Mouse (Mus musculus): Measurements from ENCODE around the gene Zfp867. TPM values are rescaled to one million over a fixed set of nuclear protein-coding genes. Genes with fewer than 3 reads are reported as not detected.

The Zfp867 gene
- polyA plus RNA-seq (2012; fragmentation: generic; extraction: Trizol): 1.3 TPM

DNA sequence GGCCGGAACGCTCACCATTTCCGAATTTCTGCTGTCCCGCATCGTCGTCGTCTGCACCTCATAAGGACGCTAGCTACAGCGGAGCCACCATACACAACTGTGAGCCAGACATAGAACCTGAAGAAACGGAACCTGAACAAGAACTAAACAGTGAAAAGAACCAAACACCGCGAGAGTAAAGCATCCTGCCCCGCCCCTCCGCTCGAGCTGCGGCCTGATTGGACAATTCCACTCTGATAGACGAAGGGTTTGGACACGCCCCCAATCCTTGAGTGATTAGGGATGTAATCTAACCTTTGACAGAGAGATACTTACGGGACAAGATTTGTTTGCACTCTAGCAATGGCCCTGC, at the start of gene Zfp867:
Gene Zfp867, minus strand, starts transcription at position 149 of the 352 bp plus-strand sequence.
- no peaks in the 10 kb centered on the region for H3K36me3 ChIP-seq (ENCODE audit: control insufficient read depth, insufficient read depth)
- H3K27me3 ChIP-seq (ENCODE audit: control insufficient read depth, insufficient read depth, insufficient read length): no peaks in the 10 kb centered on the region
- H3K4me3 ChIP-seq: peak within 1 kb of the TSS; percentile 65
- H3ac ChIP-seq (ENCODE audit: control insufficient read depth, insufficient read length): peak within 1 kb of the TSS; percentile 29
- H3K4me2 ChIP-seq (ENCODE audit: low read depth): peak within 1 kb of the TSS; percentile 95
- H3K79me2 ChIP-seq (ENCODE audit: control insufficient read depth, insufficient read depth): peaks cover 11% of the 10 kb centered on the region
- TF ChIP-seq MAX (IDR thresholded peaks at IDR 0.05; ENCODE audit: low read depth) (no peak), CEBPB (IDR thresholded peaks at IDR 0.05; ENCODE audit: insufficient read depth, poor library complexity, severe bottlenecking) (no peak), POLR2AphosphoS2 (IDR thresholded peaks at IDR 0.05; ENCODE audit: insufficient read length, low read depth) (no peak), POLR2A (IDR thresholded peaks at IDR 0.05; ENCODE audit: insufficient read length, low read depth) (no peak), SRF (IDR thresholded peaks at IDR 0.05; ENCODE audit: control insufficient read depth, insufficient read length, low read depth) (no peak), E2F4 (IDR thresholded peaks at IDR 0.05; ENCODE audit: insufficient read depth) (no peak), MYOD1 (IDR thresholded peaks at IDR 0.05; ENCODE audit: control insufficient read depth in 1 of 3, insufficient read length in 2 of 3, low read depth in 2 of 3) (no peak), MYOG (IDR thresholded peaks at IDR 0.05; ENCODE audit: control insufficient read depth in 1 of 3, insufficient read depth in 1 of 3, insufficient read length in 2 of 3, low read depth in 2 of 3) (no peak)

DNA sequence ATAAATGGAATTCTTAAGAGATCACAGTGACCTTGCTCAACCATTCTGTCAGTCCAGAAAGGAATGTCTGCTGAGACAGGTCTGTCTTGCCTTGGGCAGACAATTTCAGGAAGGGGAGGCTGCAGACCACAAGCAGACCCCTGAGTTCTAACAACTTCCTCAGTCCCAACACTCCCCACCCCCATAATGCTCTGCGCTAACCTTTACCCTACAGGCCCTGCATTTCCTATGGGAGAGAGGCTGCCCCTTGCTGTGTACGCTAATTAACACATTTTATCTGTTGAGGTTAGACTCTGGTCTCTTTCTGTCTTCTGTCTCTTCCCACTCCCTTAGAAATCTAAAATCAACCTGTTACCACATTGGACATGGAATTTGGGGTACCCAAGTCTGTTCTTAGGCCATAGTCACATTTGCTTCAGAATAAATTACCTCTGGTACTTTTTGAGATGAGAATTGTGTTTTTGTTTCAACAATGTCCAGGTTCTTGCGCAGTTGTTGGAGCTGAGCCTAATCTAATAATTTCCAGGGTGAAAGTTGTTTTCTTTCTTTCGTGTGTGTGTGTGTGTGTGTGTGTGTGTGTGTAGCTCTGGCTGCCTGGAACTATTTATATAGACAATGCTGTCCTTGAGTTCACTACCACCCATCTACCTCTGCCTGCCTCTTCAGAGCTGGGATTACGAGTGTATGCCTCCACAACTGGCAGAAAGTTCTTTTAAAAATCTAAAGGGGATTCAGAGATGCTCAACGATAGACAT, 47.6 kb upstream of the Zfp867 start:
- Histone ChIP-seq H3K79me2 (ENCODE audit: control insufficient read depth, insufficient read depth) (no peaks in the 10 kb centered on the region), H3K4me2 (ENCODE audit: low read depth) (no peak overlapping the region), H3K4me3 (no peak overlapping the region), H3K27me3 (ENCODE audit: control insufficient read depth, insufficient read depth, insufficient read length) (no peaks in the 10 kb centered on the region), H3K36me3 (ENCODE audit: control insufficient read depth, insufficient read depth) (no peaks in the 10 kb centered on the region), H3ac (ENCODE audit: control insufficient read depth, insufficient read length) (no peak overlapping the region)
- TF ChIP-seq REST (IDR thresholded peaks at IDR 0.05; ENCODE audit: insufficient read depth, insufficient read length) (no peak), SRF (IDR thresholded peaks at IDR 0.05; ENCODE audit: control insufficient read depth, insufficient read length, low read depth) (no peak), MYOD1 (IDR thresholded peaks at IDR 0.05; ENCODE audit: control insufficient read depth in 1 of 3, insufficient read length in 2 of 3, low read depth in 2 of 3) (no peak), TCF3 (IDR thresholded peaks at IDR 0.05; ENCODE audit: insufficient read length, low read depth) (no peak)

- H3K79me2 ChIP-seq (ENCODE audit: control insufficient read depth, insufficient read depth): no peaks in the 10 kb centered on the region
- H3K4me3 ChIP-seq: no peak overlapping the region
- H3ac ChIP-seq (ENCODE audit: control insufficient read depth, insufficient read length): no peak overlapping the region
- TF ChIP-seq POLR2A (IDR thresholded peaks at IDR 0.05; ENCODE audit: insufficient read length, low read depth) (no peak), TCF12 (IDR thresholded peaks at IDR 0.05; ENCODE audit: insufficient read depth, poor library complexity, severe bottlenecking) (no peak), POLR2AphosphoS2 (IDR thresholded peaks at IDR 0.05; ENCODE audit: insufficient read length, low read depth) (no peak), USF1 (IDR thresholded peaks at IDR 0.05; ENCODE audit: low read depth) (no peak), CEBPB (IDR thresholded peaks at IDR 0.05; ENCODE audit: insufficient read depth, poor library complexity, severe bottlenecking) (no peak), TCF3 (IDR thresholded peaks at IDR 0.05; ENCODE audit: insufficient read length, low read depth) (no peak), MYOD1 (IDR thresholded peaks at IDR 0.05; ENCODE audit: control insufficient read depth in 1 of 3, insufficient read length in 2 of 3, low read depth in 2 of 3) (no peak), MAX (IDR thresholded peaks at IDR 0.05; ENCODE audit: low read depth) (no peak), E2F4 (IDR thresholded peaks at IDR 0.05; ENCODE audit: insufficient read depth) (no peak), MYOG (IDR thresholded peaks at IDR 0.05; ENCODE audit: control insufficient read depth in 1 of 3, insufficient read depth in 1 of 3, insufficient read length in 2 of 3, low read depth in 2 of 3) (no peak), REST (IDR thresholded peaks at IDR 0.05; ENCODE audit: insufficient read depth, insufficient read length) (no peak), SRF (IDR thresholded peaks at IDR 0.05; ENCODE audit: control insufficient read depth, insufficient read length, low read depth) (no peak)
- no peak overlapping the region for H3K4me2 ChIP-seq (ENCODE audit: low read depth)
- H3K27me3 ChIP-seq (ENCODE audit: control insufficient read depth, insufficient read depth, insufficient read length): no peaks in the 10 kb centered on the region
- no peaks in the 10 kb centered on the region for H3K36me3 ChIP-seq (ENCODE audit: control insufficient read depth, insufficient read depth)
These were observed 46.0 kb upstream of the Zfp867 start for GRCm38 (mm10) chr11:59518226-59518625.

GRCm38 (mm10) chr11:59517441-59517840, 45.2 kb upstream of the Zfp867 start:
- H3K4me2 ChIP-seq (ENCODE audit: low read depth): no peak overlapping the region
- no peaks in the 10 kb centered on the region for H3K27me3 ChIP-seq (ENCODE audit: control insufficient read depth, insufficient read depth, insufficient read length)

DNA sequence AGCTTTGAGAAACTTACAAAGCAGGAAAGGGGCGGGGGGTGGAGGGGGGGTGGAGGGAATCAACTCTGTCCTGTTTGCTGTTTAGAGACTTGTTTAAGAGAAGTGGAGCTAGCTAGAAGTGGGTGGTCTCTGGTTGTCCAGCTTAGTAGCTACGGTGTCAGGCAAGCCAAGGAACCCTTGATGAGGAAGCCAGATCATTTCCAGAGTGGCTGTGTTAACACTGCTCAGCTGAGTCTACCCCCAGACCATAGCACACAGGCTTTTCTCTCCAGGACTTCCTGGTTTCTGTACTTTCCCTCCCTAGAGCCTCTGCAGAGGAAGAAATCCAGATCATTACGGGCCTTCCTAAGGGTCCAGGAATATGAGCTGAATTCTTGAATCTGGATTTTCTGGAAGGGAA, 42.5 kb upstream of the Zfp867 start:
- H3ac ChIP-seq (ENCODE audit: control insufficient read depth, insufficient read length): no peak overlapping the region
- no peaks in the 10 kb centered on the region for H3K27me3 ChIP-seq (ENCODE audit: control insufficient read depth, insufficient read depth, insufficient read length)
- no peak overlapping the region for H3K4me3 ChIP-seq
- H3K79me2 ChIP-seq (ENCODE audit: control insufficient read depth, insufficient read depth): no peaks in the 10 kb centered on the region
- no peak overlapping the region for H3K4me2 ChIP-seq (ENCODE audit: low read depth)
- no peak for TF ChIP-seq TCF12 (IDR thresholded peaks at IDR 0.05; ENCODE audit: insufficient read depth, poor library complexity, severe bottlenecking)
- TF ChIP-seq USF1 (IDR thresholded peaks at IDR 0.05; ENCODE audit: low read depth): no peak
- TF ChIP-seq POLR2A (IDR thresholded peaks at IDR 0.05; ENCODE audit: insufficient read length, low read depth): no peak
- no peak for TF ChIP-seq MYOD1 (IDR thresholded peaks at IDR 0.05; ENCODE audit: control insufficient read depth in 1 of 3, insufficient read length in 2 of 3, low read depth in 2 of 3)
- TF ChIP-seq TCF3 (IDR thresholded peaks at IDR 0.05; ENCODE audit: insufficient read length, low read depth): no peak
- no peak for TF ChIP-seq POLR2AphosphoS2 (IDR thresholded peaks at IDR 0.05; ENCODE audit: insufficient read length, low read depth)
- no peak for TF ChIP-seq SRF (IDR thresholded peaks at IDR 0.05; ENCODE audit: control insufficient read depth, insufficient read length, low read depth)
- TF ChIP-seq CEBPB (IDR thresholded peaks at IDR 0.05; ENCODE audit: insufficient read depth, poor library complexity, severe bottlenecking): no peak
- TF ChIP-seq MYOG (IDR thresholded peaks at IDR 0.05; ENCODE audit: control insufficient read depth in 1 of 3, insufficient read depth in 1 of 3, insufficient read length in 2 of 3, low read depth in 2 of 3): no peak
- TF ChIP-seq MAX (IDR thresholded peaks at IDR 0.05; ENCODE audit: low read depth): no peak
- no peak for TF ChIP-seq REST (IDR thresholded peaks at IDR 0.05; ENCODE audit: insufficient read depth, insufficient read length)
- TF ChIP-seq E2F4 (IDR thresholded peaks at IDR 0.05; ENCODE audit: insufficient read depth): no peak
- no peaks in the 10 kb centered on the region for H3K36me3 ChIP-seq (ENCODE audit: control insufficient read depth, insufficient read depth)

More at GRCm38 (mm10) chr11:59517441-59517840, 45.2 kb upstream of the Zfp867 start:
- TF ChIP-seq TCF12 (IDR thresholded peaks at IDR 0.05; ENCODE audit: insufficient read depth, poor library complexity, severe bottlenecking) (no peak), MAX (IDR thresholded peaks at IDR 0.05; ENCODE audit: low read depth) (no peak)
- Histone ChIP-seq H3K4me3 (no peak overlapping the region), H3ac (ENCODE audit: control insufficient read depth, insufficient read length) (no peak overlapping the region), H3K79me2 (ENCODE audit: control insufficient read depth, insufficient read depth) (no peaks in the 10 kb centered on the region), H3K36me3 (ENCODE audit: control insufficient read depth, insufficient read depth) (no peaks in the 10 kb centered on the region)
